Mouse (Mus musculus): Measurements from ENCODE around the gene Kif11. TPM values are rescaled to one million over a fixed set of nuclear protein-coding genes. Genes with fewer than 3 reads are reported as not detected.

Gene Kif11
- polyA plus RNA-seq, 1 experiment from 2014 or later = 69.1 TPM

- Histone ChIP-seq H3K27ac (no peak overlapping the region), H3K4me1 (no peaks in the 10 kb centered on the region), H3K9me3 (replicated peaks) (0 out of 2 replicates have a peak, but pooled peaks cover 5% of the 10 kb centered on the region), H3K27me3 (no peaks in the 10 kb centered on the region), H3K4me3 (no peak overlapping the region), H3K36me3 (ENCODE audit: poor library complexity, severe bottlenecking) (no peaks in the 10 kb centered on the region), H3K4me2 (no peak overlapping the region), H3K9ac (no peak overlapping the region)
- no peak for ATAC-seq
- WGBS = 100% methylated on average over 1 of the region's 1 CpGs
Measured at GRCm38 (mm10) chr19:37455961-37456360, 79.8 kb downstream of the Kif11 start.

- no peak overlapping the region for H3K4me2 ChIP-seq
- 82% methylated on average over 6 of the region's 6 CpGs for WGBS
- no peak overlapping the region for H3K9ac ChIP-seq
- no peak overlapping the region for H3K27ac ChIP-seq
- no peak for ATAC-seq
- no peaks in the 10 kb centered on the region for H3K4me1 ChIP-seq
- 0 out of 2 replicates have a peak, but pooled peaks cover 6% of the 10 kb centered on the region for H3K9me3 ChIP-seq (replicated peaks)
- no peaks in the 10 kb centered on the region for H3K36me3 ChIP-seq (ENCODE audit: poor library complexity, severe bottlenecking)
- no peaks in the 10 kb centered on the region for H3K27me3 ChIP-seq
- no peak overlapping the region for H3K4me3 ChIP-seq
Measured at GRCm38 (mm10) chr19:37458013-37458412, 81.8 kb downstream of the Kif11 start.

- 85% methylated on average over 3 of the region's 3 CpGs for WGBS
- H3K9ac ChIP-seq = no peak overlapping the region
- no peak for ATAC-seq
- no peaks in the 10 kb centered on the region for H3K27me3 ChIP-seq
- no peak overlapping the region for H3K4me3 ChIP-seq
- H3K27ac ChIP-seq = no peak overlapping the region
- no peaks in the 10 kb centered on the region for H3K4me1 ChIP-seq
- no peaks in the 10 kb centered on the region for H3K36me3 ChIP-seq (ENCODE audit: poor library complexity, severe bottlenecking)
- no peaks in the 10 kb centered on the region for H3K9me3 ChIP-seq (replicated peaks)
- no peak overlapping the region for H3K4me2 ChIP-seq
Measured at GRCm38 (mm10) chr19:37466403-37466802, 90.2 kb downstream of the Kif11 start.

- Histone ChIP-seq H3K27ac (no peak overlapping the region), H3K4me2 (no peak overlapping the region), H3K9ac (no peak overlapping the region), H3K4me1 (no peaks in the 10 kb centered on the region), H3K4me3 (no peak overlapping the region), H3K9me3 (replicated peaks) (no peaks in the 10 kb centered on the region), H3K27me3 (no peaks in the 10 kb centered on the region), H3K36me3 (ENCODE audit: poor library complexity, severe bottlenecking) (no peaks in the 10 kb centered on the region)
- WGBS = 93% methylated on average over 5 of the region's 5 CpGs
- no peak for ATAC-seq
Measured at GRCm38 (mm10) chr19:37466978-37467377, 90.8 kb downstream of the Kif11 start.

GRCm38 (mm10) chr19:37468841-37469566 lies 92.8 kb downstream of the Kif11 start:
- Histone ChIP-seq H3K27me3 (no peaks in the 10 kb centered on the region), H3K4me2 (no peak overlapping the region), H3K9ac (no peak overlapping the region), H3K4me3 (no peak overlapping the region), H3K27ac (no peak overlapping the region), H3K4me1 (no peaks in the 10 kb centered on the region), H3K9me3 (replicated peaks) (no peaks in the 10 kb centered on the region), H3K36me3 (ENCODE audit: poor library complexity, severe bottlenecking) (no peaks in the 10 kb centered on the region)
- no peak for ATAC-seq
- WGBS = 65% methylated on average over 6 of the region's 6 CpGs

Other genes starting within 250 kb of the Kif11 start
- 128 and 139 TPM in 2 replicates for gene March5, start 168.9 kb upstream of the Kif11 start, polyA plus RNA-seq (2015; fragmentation: Nextera tagmentation; extraction: Ambion mirVana)
- gene Cpeb3, start 167.8 kb upstream of the Kif11 start, polyA plus RNA-seq (2015; fragmentation: Nextera tagmentation; extraction: Ambion mirVana) = 4.2 and 4.8 TPM in 2 replicates
- 36.8 and 45.1 TPM in 2 replicates for gene Ide, start 38.6 kb upstream of the Kif11 start, polyA plus RNA-seq (2015; fragmentation: Nextera tagmentation; extraction: Ambion mirVana)
- gene Hhex, start 58.4 kb downstream of the Kif11 start, polyA plus RNA-seq (2015; fragmentation: Nextera tagmentation; extraction: Ambion mirVana) = 3.4 and 5.7 TPM in 2 replicates
- gene Exoc6, start 174.0 kb downstream of the Kif11 start, polyA plus RNA-seq (2015; fragmentation: Nextera tagmentation; extraction: Ambion mirVana) = 10.5 and 13.6 TPM in 2 replicates

All from forebrain, embryonic 13.5 days (tissue).